Mouse (Mus musculus) myocyte (in vitro differentiated cells): Measurements from ENCODE around the gene Anp32b. TPM values are rescaled to one million over a fixed set of nuclear protein-coding genes. Genes with fewer than 3 reads are reported as not detected.

ENCODE experiments used
- H3K27me3 ChIP-seq: one replicate; pipeline ENCODE4 v1.6.1; 2011; ENCODE audit not compliant: control insufficient read depth, insufficient read depth, insufficient read length
- H3K36me3 ChIP-seq: one replicate; pipeline ENCODE4 v1.6.1; 2011; ENCODE audit not compliant: control insufficient read depth, insufficient read depth
- H3K4me2 ChIP-seq: one replicate; pipeline ENCODE4 v1.6.1; 2011; ENCODE audit warnings: low read depth, control low read depth
- H3K4me3 ChIP-seq: one replicate; pipeline ENCODE4 v1.5.1; 2011; ENCODE audit warnings: mild to moderate bottlenecking, control low read depth, moderate library complexity
- H3K79me2 ChIP-seq: one replicate; pipeline ENCODE4 v1.6.1; 2011; ENCODE audit not compliant: control insufficient read depth, insufficient read depth
- H3ac ChIP-seq: one replicate; pipeline ENCODE4 v1.6.1; 2011; ENCODE audit not compliant: control insufficient read depth, insufficient read length
- CEBPB ChIP-seq: IDR thresholded peaks from 2 replicates; pipeline ENCODE4 v1.6.1; 2011; ENCODE audit warnings: mild to moderate bottlenecking, moderate library complexity; ENCODE audit not compliant: poor library complexity, insufficient read depth, severe bottlenecking
- E2F4 ChIP-seq: IDR thresholded peaks from one replicate; pipeline ENCODE4 v1.6.1; 2011; ENCODE audit warnings: mild to moderate bottlenecking, control low read depth, moderate library complexity; ENCODE audit not compliant: insufficient read depth
- MAX ChIP-seq: IDR thresholded peaks from one replicate; pipeline ENCODE4 v1.6.1; 2011; ENCODE audit warnings: low read depth, mild to moderate bottlenecking, control low read depth
- MYOD1 ChIP-seq, 3 experiments: IDR thresholded peaks; one replicate each; pipeline ENCODE4 v1.6.1; 2011; ENCODE audit warnings: control low read depth in 2 of 3, low read depth in 2 of 3, mild to moderate bottlenecking in 2 of 3, moderate library complexity in 1 of 3; ENCODE audit not compliant: insufficient read length in 2 of 3, control insufficient read depth in 1 of 3
- MYOG ChIP-seq, 3 experiments: IDR thresholded peaks; one replicate each; pipeline ENCODE4 v1.6.1; 2011; ENCODE audit warnings: control low read depth in 2 of 3, low read depth in 2 of 3, mild to moderate bottlenecking in 2 of 3; ENCODE audit not compliant: insufficient read length in 2 of 3, control insufficient read depth in 1 of 3, insufficient read depth in 1 of 3
- POLR2A ChIP-seq: IDR thresholded peaks from one replicate; pipeline ENCODE4 v1.6.1; 2011; ENCODE audit warnings: low read depth, mild to moderate bottlenecking, control low read depth, moderate library complexity; ENCODE audit not compliant: insufficient read length
- POLR2AphosphoS2 ChIP-seq: IDR thresholded peaks from one replicate; pipeline ENCODE4 v1.6.1; 2011; ENCODE audit warnings: low read depth, control low read depth; ENCODE audit not compliant: insufficient read length
- REST ChIP-seq: IDR thresholded peaks from one replicate; pipeline ENCODE4 v1.6.1; 2011; ENCODE audit warnings: mild to moderate bottlenecking, control low read depth, moderate library complexity; ENCODE audit not compliant: insufficient read depth, insufficient read length
- SRF ChIP-seq: IDR thresholded peaks from one replicate; pipeline ENCODE4 v1.6.1; 2011; ENCODE audit warnings: low read depth; ENCODE audit not compliant: control insufficient read depth, insufficient read length
- TCF12 ChIP-seq: IDR thresholded peaks from one replicate; pipeline ENCODE4 v1.6.1; 2011; ENCODE audit warnings: mild to moderate bottlenecking, control low read depth; ENCODE audit not compliant: poor library complexity, insufficient read depth, severe bottlenecking
- TCF3 ChIP-seq: IDR thresholded peaks from one replicate; pipeline ENCODE4 v1.6.1; 2011; ENCODE audit warnings: low read depth, control low read depth; ENCODE audit not compliant: insufficient read length
- USF1 ChIP-seq: IDR thresholded peaks from one replicate; pipeline ENCODE4 v1.6.1; 2011; ENCODE audit warnings: low read depth, mild to moderate bottlenecking, control low read depth, moderate library complexity
- polyA plus RNA-seq: library from polyadenylated mRNA; unstranded; fragments of >200 nt; fragmentation: generic; extraction: Trizol; gene quantifications from one replicate; pipeline ENCODE4 v1.2.1, GENCODE M21; 2012; ENCODE audit warnings: missing spikeins

The Anp32b gene
- polyA plus RNA-seq, 1 experiment, result 228 TPM

DNA sequence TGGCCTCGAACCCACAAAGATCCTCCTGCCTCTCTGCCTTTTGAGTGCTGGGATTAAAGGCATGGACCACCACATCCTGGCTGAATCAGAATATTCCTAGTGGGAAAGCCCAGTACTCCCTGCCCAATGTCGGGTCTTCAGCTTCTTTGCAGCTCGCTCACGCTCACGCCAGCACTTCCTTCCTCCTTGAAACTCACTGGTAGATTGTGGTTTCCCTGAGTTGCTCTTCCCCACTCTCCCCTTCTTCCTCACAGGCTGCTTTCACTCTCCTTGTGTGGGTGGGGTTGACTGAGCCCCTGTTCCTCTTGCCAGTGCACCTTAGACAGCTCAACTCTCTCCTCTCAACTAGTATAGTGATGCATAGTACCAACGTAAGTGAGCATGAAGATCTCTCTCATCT lies 39.2 kb upstream of the Anp32b start:
- TF ChIP-seq MAX (no peak), CEBPB (no peak), E2F4 (no peak), TCF3 (no peak), POLR2AphosphoS2 (no peak), SRF (no peak), POLR2A (no peak), MYOG (IDR thresholded peaks at IDR 0.05; ENCODE audit: control insufficient read depth in 1 of 3, insufficient read depth in 1 of 3, insufficient read length in 2 of 3, low read depth in 2 of 3) (no peak), REST (no peak), USF1 (no peak), MYOD1 (IDR thresholded peaks at IDR 0.05; ENCODE audit: control insufficient read depth in 1 of 3, insufficient read length in 2 of 3, low read depth in 2 of 3) (no peak), TCF12 (no peak)

DNA sequence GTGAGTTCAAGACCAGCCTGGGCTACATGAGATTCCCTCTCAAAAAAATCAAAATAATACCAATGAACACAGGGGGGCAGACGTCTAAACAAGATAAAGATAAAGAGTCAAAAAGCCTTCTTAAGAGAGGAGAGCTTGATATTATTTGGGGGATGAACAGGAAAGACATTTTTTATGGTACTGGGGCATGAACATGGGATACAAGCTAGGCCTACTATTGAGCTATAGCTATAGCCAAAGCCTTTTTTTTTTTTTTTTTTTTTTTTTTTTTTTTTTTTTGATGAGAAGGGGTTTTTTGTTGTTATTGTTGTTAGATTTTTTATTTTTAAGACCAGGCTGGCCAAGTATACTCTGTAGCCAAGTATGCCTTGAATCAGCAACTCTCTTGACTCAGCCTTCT lies 38.6 kb upstream of the Anp32b start:
- TF ChIP-seq TCF3, result no peak
- no peak for TF ChIP-seq MYOD1 (IDR thresholded peaks at IDR 0.05; ENCODE audit: control insufficient read depth in 1 of 3, insufficient read length in 2 of 3, low read depth in 2 of 3)
- TF ChIP-seq CEBPB, result no peak
- TF ChIP-seq MYOG (IDR thresholded peaks at IDR 0.05; ENCODE audit: control insufficient read depth in 1 of 3, insufficient read depth in 1 of 3, insufficient read length in 2 of 3, low read depth in 2 of 3), result no peak
- TF ChIP-seq POLR2AphosphoS2, result no peak
- TF ChIP-seq TCF12, result no peak
- TF ChIP-seq SRF, result no peak
- TF ChIP-seq E2F4, result no peak
- no peak for TF ChIP-seq POLR2A
- TF ChIP-seq USF1, result no peak
- no peak for TF ChIP-seq MAX
- no peak for TF ChIP-seq REST

More for the DNA sequence above, 39.2 kb upstream of the Anp32b start:
- Histone ChIP-seq H3K4me3 (no peak overlapping the region), H3ac (no peak overlapping the region), H3K79me2 (no peaks in the 10 kb centered on the region), H3K4me2 (no peak overlapping the region), H3K36me3 (no peaks in the 10 kb centered on the region), H3K27me3 (peaks cover 66% of the 10 kb centered on the region)

DNA sequence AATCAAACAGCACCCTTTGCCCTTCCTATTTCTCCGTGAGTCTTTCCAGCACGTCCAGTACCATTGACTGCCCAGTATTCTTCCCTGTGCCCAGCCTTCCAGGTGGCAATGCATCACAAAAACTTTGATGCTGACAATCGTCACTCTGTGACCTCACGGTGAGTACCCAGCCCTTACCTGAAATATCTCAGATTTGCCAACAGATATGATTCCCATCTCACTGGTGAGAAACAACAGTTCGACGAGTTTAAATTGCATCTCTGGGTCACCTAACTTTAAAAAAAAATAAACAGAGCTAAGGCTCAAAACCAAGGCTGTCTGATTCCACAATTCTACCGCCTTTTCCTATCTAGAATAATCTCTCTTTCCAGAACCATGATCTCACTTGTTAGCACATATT lies 37.3 kb upstream of the Anp32b start, which contains the start of gene Hemgn:
Hemgn (minus strand) TSS at position 101 of the 400 bp plus-strand sequence.
- H3K4me2 ChIP-seq, result no peak within 1 kb of the TSS
- H3K79me2 ChIP-seq, result no peaks in the 10 kb centered on the region
- H3K4me3 ChIP-seq, result no peak within 1 kb of the TSS
- no peaks in the 10 kb centered on the region for H3K36me3 ChIP-seq
- no peak within 1 kb of the TSS for H3ac ChIP-seq
- TF ChIP-seq POLR2AphosphoS2 (no peak), CEBPB (no peak), REST (no peak), TCF12 (no peak), MAX (no peak), POLR2A (no peak), SRF (no peak), MYOG (IDR thresholded peaks at IDR 0.05; ENCODE audit: control insufficient read depth in 1 of 3, insufficient read depth in 1 of 3, insufficient read length in 2 of 3, low read depth in 2 of 3) (no peak), TCF3 (no peak), MYOD1 (IDR thresholded peaks at IDR 0.05; ENCODE audit: control insufficient read depth in 1 of 3, insufficient read length in 2 of 3, low read depth in 2 of 3) (no peak), USF1 (no peak), E2F4 (no peak)
- peaks cover 57% of the 10 kb centered on the region for H3K27me3 ChIP-seq

More for the DNA sequence above, 38.6 kb upstream of the Anp32b start:
- no peaks in the 10 kb centered on the region for H3K79me2 ChIP-seq
- H3ac ChIP-seq, result no peak overlapping the region
- peaks cover 62% of the 10 kb centered on the region for H3K27me3 ChIP-seq
- no peak overlapping the region for H3K4me3 ChIP-seq
- H3K36me3 ChIP-seq, result no peaks in the 10 kb centered on the region
- no peak overlapping the region for H3K4me2 ChIP-seq

DNA sequence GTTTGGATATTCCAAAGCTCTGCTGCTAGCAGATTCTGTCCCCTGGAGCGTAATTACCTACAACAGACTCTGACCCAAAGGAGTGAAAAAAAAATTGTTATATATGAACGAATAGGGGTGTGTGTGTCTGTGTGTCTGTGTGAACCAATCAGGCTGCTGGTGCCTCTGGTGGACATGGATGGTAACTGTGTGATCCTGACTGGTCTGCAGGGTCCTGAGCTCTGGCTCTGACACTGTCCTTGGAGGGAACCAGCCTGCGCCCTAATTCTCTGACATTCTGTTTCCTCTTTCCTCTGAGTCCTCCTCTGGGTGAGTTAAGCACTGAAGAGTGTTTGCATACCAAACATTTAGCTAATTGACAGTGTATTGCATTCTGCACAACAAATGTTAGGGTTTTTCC lies 33.2 kb upstream of the Anp32b start:
- TF ChIP-seq SRF, result no peak
- TF ChIP-seq USF1, result no peak
- TF ChIP-seq CEBPB, result no peak
- TF ChIP-seq REST, result no peak
- TF ChIP-seq E2F4, result no peak
- TF ChIP-seq MAX, result no peak
- H3ac ChIP-seq, result no peak overlapping the region
- H3K36me3 ChIP-seq, result no peaks in the 10 kb centered on the region
- H3K4me3 ChIP-seq, result no peak overlapping the region
- H3K4me2 ChIP-seq, result no peak overlapping the region
- H3K27me3 ChIP-seq, result peaks cover 23% of the 10 kb centered on the region
- H3K79me2 ChIP-seq, result no peaks in the 10 kb centered on the region

DNA sequence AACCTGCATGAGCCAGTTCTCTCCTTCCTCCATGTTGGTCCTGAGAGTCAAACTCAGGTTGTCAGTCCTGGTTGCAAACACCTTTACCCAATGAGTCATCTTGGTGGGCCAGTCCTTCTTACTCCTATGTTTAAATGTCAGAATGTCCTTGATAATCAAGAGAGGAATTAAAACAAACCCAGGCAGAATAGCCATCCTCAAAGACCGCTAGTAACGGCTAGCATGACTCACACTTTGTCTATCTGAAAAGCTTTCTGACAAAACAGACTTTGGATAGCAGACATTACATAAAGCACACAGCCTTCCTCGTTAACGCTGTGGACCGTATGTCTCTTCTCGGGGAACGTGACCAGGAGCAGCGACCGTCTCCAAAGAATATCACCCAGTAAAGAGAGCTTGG lies 31.9 kb upstream of the Anp32b start:
- no peaks in the 10 kb centered on the region for H3K36me3 ChIP-seq
- TF ChIP-seq MYOD1 (IDR thresholded peaks at IDR 0.05; ENCODE audit: control insufficient read depth in 1 of 3, insufficient read length in 2 of 3, low read depth in 2 of 3) (no peak), POLR2A (no peak), POLR2AphosphoS2 (no peak)

More for the DNA sequence above, 31.9 kb upstream of the Anp32b start:
- Histone ChIP-seq H3K27me3 (peaks cover 10% of the 10 kb centered on the region), H3ac (no peak overlapping the region), H3K4me2 (no peak overlapping the region), H3K4me3 (no peak overlapping the region), H3K79me2 (no peaks in the 10 kb centered on the region)
